Mouse (Mus musculus) E14TG2a.4 (cell line): ENCODE results near the gene Pisd.
"Not testable (repeated sequence)": the region's sequence is repeated elsewhere in the genome, so short reads cannot be mapped to it uniquely, and the experiment has no call there.

ENCODE experiments used
- H3K27me3 ChIP-seq: 2 replicates; pipeline ENCODE4 v1.6.1; 2014; ENCODE audit warnings: low read length, control low read depth; ENCODE audit not compliant: insufficient read depth
- H3K36me3 ChIP-seq: 2 replicates; pipeline ENCODE4 v1.6.1; 2014; ENCODE audit warnings: low read length, control low read depth; ENCODE audit not compliant: insufficient read depth
- H3K4me1 ChIP-seq: replicated peaks from 2 replicates; pipeline ENCODE4 v1.6.1; 2014; ENCODE audit warnings: low read depth, low read length, control low read depth
- H3K4me3 ChIP-seq: replicated peaks from 2 replicates; pipeline ENCODE4 v1.5.1; 2014; ENCODE audit warnings: mild to moderate bottlenecking, low read length
- H3K9me3 ChIP-seq: 2 replicates; pipeline ENCODE4 v1.6.1; 2014; ENCODE audit warnings: low read length, control low read depth
- CTCF ChIP-seq: conservative IDR thresholded peaks from 2 replicates; pipeline ENCODE4 v1.5.1; 2014; ENCODE audit warnings: low read length
- NANOG ChIP-seq: IDR thresholded peaks from 2 replicates; pipeline ENCODE4 v1.6.1; 2014; ENCODE audit warnings: borderline replicate concordance, low read length, mixed read lengths
- POU5F1 ChIP-seq: IDR thresholded peaks from 2 replicates; pipeline ENCODE4 v1.6.1; 2014; ENCODE audit warnings: low read length, borderline replicate concordance

Pisd gene

GRCm38 (mm10) chr5:32735779-32736178 is 49.7 kb downstream of the Pisd start:
- TF ChIP-seq CTCF (no peak), POU5F1 (no peak), NANOG (no peak)
- Histone ChIP-seq H3K36me3 (peaks cover 79% of the 10 kb centered on the region), H3K9me3 (no peaks in the 10 kb centered on the region)

DNA sequence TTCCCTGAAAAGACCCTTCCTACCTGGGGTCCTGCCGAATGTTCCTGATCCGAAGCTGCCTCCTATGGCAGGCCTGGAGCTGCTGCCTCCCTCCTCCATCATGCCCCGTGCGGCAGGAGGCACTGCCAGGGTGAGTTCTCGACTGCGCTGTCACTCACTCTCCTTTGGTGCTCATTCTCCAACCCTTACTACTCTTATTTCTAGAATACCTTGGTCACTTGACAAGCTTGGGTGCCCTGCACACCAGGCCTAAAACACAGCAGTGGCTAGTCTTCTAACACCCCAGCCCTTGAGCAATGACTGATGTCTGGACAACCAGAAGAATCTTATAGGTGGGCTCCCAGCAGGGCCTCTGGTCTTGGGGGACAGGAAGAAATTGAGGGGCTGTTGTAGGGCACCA is 51.6 kb downstream of the Pisd start:
- H3K4me1 ChIP-seq, result peaks cover 25% of the 10 kb centered on the region
- not testable (repeated sequence) for H3K27me3 ChIP-seq, H3K9me3 ChIP-seq, H3K4me3 ChIP-seq
- H3K36me3 ChIP-seq, result peaks cover 76% of the 10 kb centered on the region

More at GRCm38 (mm10) chr5:32735779-32736178, 49.7 kb downstream of the Pisd start:
- H3K4me3 ChIP-seq, result no peak overlapping the region
- no peaks in the 10 kb centered on the region for H3K27me3 ChIP-seq
- peaks cover 24% of the 10 kb centered on the region for H3K4me1 ChIP-seq

GRCm38 (mm10) chr5:32728851-32729250 is 56.6 kb downstream of the Pisd start:
- Histone ChIP-seq H3K36me3 (peaks cover 30% of the 10 kb centered on the region), H3K4me3 (no peak overlapping the region), H3K4me1 (peaks cover 18% of the 10 kb centered on the region), H3K9me3 (no peaks in the 10 kb centered on the region), H3K27me3 (no peaks in the 10 kb centered on the region)
- TF ChIP-seq NANOG, result no peak

DNA sequence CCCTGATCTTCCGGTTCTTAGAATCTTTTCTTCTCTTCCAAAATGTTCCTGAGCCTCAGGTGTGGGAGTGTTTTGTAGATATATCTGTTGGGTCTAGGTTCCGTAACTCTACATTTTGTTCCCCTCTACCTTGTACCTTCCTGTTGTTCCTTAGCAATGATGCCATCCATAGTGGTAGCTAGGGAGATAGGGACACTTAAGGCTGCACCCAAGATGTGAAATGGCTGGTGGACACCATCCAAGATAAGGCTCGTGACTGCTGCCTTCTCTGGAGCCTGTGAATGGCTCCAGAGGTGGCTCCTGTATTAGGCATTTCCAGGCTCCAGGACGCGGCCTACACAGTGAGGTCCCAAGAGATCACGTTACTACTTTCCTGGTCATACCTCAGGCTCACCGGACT is 57.1 kb downstream of the Pisd start:
- no peaks in the 10 kb centered on the region for H3K9me3 ChIP-seq
- H3K4me1 ChIP-seq, result peaks cover 18% of the 10 kb centered on the region
- TF ChIP-seq NANOG (no peak), CTCF (no peak), POU5F1 (no peak)
- H3K36me3 ChIP-seq, result peaks cover 25% of the 10 kb centered on the region
- no peak overlapping the region for H3K4me3 ChIP-seq
- H3K27me3 ChIP-seq, result no peaks in the 10 kb centered on the region

DNA sequence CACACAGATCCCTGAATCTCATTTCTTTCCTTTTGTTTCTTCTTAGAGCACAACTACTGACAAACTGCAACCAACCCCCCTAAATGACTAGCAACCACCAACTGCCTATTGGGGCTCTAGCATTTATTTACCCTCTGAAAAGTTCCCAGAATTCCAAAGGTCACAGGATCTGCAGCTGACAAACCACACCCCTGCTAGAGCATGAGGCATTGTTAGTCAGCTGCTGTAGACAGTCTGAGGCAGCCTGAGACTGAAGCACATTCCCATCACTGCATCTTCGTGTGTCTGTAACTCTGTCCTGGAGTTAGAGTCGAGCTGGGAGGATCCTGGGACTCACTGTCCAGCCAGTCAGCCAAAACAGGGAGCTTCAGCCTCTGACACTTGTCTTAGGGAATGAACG is 60.0 kb downstream of the Pisd start:
- H3K4me3 ChIP-seq, H3K27me3 ChIP-seq, H3K9me3 ChIP-seq: not testable (repeated sequence)
- H3K4me1 ChIP-seq, result peaks cover 36% of the 10 kb centered on the region
- H3K36me3 ChIP-seq, result peaks cover 15% of the 10 kb centered on the region

GRCm38 (mm10) chr5:32723981-32724380 is 61.5 kb downstream of the Pisd start:
- TF ChIP-seq POU5F1 (no peak), CTCF (no peak), NANOG (no peak)
- H3K4me3 ChIP-seq, result no peak overlapping the region
- H3K4me1 ChIP-seq, result peaks cover 36% of the 10 kb centered on the region
- peaks cover 5% of the 10 kb centered on the region; the same call in 1 of the 2 replicates for H3K36me3 ChIP-seq
- no peaks in the 10 kb centered on the region for H3K9me3 ChIP-seq
- H3K27me3 ChIP-seq, result no peaks in the 10 kb centered on the region

DNA sequence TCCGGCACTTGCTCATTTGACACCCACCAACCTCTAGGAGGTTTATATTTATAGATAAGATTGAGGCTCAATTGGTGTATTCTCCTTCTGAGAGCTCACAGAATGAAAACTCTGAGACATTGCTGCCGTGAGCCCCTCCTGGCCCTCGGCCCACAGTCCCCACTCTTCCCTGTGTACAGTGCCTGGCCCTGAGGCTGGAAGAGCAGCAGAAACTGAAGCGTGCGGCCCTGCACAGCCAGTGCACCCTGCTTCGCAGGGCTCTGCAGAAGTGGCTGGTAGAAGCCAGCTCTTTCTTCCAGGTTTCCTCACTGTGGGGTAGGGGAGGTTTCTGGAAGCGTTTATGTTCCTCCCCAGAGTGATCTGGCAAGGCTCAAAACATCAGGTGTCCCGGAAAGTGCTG is 62.7 kb downstream of the Pisd start:
- H3K9me3 ChIP-seq, H3K27me3 ChIP-seq, H3K4me3 ChIP-seq, H3K36me3 ChIP-seq: not testable (repeated sequence)
- H3K4me1 ChIP-seq, result peaks cover 38% of the 10 kb centered on the region

GRCm38 (mm10) chr5:32722263-32722662 is 63.2 kb downstream of the Pisd start:
- TF ChIP-seq CTCF (no peak), POU5F1 (no peak), NANOG (no peak)
- Histone ChIP-seq H3K9me3 (no peaks in the 10 kb centered on the region), H3K4me3 (no peak overlapping the region), H3K4me1 (peaks cover 38% of the 10 kb centered on the region), H3K27me3 (no peaks in the 10 kb centered on the region), H3K36me3 (no peaks in the 10 kb centered on the region)

DNA sequence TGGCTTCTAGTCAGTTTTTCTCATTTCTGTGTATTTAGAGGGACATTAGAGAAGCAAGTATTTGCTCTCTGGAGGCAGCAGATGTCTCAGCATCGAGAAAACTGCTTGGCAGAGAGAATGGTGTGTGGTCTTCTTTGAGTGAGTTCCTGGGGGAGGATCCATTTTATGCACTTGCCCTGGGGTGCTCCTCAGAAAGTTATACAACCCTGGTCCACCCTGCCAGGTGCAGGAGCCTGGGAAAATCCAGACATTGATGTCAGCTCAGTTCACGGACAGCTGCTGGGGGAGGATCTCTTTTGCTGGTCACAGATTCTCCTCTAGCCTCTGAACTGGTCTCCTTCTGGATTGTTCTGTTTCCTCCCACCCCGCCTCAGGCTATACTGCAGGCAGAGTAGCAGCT is 64.1 kb downstream of the Pisd start:
- Histone ChIP-seq H3K4me1 (peaks cover 38% of the 10 kb centered on the region), H3K27me3 (no peaks in the 10 kb centered on the region), H3K36me3 (no peaks in the 10 kb centered on the region), H3K9me3 (no peaks in the 10 kb centered on the region), H3K4me3 (no peak overlapping the region)
- TF ChIP-seq CTCF (no peak), POU5F1 (no peak), NANOG (no peak)

GRCm38 (mm10) chr5:32720416-32720815 is 65.0 kb downstream of the Pisd start:
- H3K4me1 ChIP-seq, result peaks cover 32% of the 10 kb centered on the region
- H3K4me3 ChIP-seq, result no peak overlapping the region
- H3K9me3 ChIP-seq, result peaks cover 4% of the 10 kb centered on the region; the same call in 1 of the 2 replicates
- TF ChIP-seq NANOG, result no peak
- TF ChIP-seq POU5F1, result no peak
- TF ChIP-seq CTCF, result no peak
- H3K27me3 ChIP-seq, result no peaks in the 10 kb centered on the region
- no peaks in the 10 kb centered on the region for H3K36me3 ChIP-seq
